Mouse (Mus musculus): ENCODE data around the gene Gas2.

The Gas2 gene

DNA sequence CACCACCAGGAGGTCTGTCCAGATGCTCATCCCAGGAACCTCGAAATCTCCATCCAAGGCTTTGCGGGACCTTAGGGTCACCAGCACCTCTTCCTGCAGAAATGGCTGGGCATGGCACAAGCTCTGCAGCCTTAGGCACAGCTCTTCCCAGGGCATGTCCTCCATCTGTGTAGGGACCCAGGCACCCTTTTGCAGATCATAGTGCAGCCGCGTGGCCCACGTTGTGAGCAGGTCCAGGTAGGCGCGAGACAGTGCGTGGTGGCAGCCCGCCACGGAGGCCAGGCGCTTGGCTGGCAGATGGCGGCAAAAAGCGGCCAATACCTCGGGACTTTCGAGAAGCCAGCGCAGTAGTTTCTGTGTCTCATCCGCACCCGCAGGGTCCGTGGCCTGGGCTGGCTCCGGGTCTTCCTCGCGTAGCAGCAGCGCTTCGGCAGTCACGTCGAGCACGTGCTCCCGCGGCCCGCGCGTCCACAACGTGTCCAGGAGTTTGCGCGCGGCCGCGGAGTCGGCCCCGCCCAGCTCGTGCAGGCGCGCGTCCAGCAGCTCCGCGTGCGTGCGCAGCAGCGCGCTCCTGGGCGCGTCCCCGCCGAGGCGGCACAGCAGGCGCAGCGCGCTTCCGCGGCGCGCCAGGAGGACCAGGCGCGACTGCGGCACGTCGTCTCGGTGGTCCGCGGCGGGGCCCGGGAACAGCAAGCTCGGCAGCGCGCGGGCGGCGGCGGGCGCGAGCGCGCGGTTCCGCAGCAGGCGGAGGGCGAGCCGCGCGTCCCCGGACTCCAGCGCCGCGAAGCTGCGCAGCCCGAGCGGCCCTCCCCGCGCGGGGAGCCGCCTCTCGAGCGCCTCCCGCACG, at the start of gene Gas2:
TSS of gene Gas2 (plus strand) at position 766 of the 847 bp plus-strand sequence.
- DNase-seq (ENCODE audit: low spot score) = peak; percentile 95

DNA sequence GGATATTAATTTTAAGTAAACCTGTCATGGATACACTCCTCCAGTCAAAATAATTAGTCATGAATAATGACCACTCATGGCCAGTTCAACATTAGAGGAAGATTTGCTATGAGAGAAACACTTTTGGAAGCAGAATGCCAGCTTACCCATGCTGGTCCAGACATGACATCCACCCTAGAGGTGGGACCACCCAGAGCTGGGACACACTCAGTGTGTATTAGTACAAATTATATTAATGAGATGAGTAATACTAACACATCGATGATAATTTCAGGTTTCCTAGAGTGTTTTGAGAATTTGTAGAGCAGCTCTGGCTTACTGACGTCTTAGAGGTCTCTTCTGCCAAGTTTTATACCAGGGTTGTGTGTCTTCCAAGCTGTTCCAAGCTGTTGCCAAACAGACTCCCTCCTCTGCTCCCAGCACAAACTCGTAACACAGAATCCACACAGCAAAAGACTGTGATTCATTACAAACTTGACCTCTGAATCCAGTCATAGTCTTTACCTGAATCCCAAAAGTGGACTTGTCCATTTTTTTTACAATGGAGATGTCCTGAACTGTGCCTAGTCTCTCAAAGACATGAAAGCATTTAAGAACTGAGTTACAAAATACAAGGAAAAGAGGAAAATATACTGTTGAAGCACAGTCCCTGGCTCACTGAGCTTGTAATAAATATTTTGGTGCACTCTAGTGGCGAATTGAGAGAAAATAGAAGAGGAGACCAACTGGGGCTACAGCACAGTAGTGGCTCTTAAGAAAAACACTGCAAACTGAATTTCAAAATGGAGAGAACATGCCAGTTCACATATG, 46.1 kb upstream of the Gas2 start:
- no peak for DNase-seq (ENCODE audit: low spot score)

DNA sequence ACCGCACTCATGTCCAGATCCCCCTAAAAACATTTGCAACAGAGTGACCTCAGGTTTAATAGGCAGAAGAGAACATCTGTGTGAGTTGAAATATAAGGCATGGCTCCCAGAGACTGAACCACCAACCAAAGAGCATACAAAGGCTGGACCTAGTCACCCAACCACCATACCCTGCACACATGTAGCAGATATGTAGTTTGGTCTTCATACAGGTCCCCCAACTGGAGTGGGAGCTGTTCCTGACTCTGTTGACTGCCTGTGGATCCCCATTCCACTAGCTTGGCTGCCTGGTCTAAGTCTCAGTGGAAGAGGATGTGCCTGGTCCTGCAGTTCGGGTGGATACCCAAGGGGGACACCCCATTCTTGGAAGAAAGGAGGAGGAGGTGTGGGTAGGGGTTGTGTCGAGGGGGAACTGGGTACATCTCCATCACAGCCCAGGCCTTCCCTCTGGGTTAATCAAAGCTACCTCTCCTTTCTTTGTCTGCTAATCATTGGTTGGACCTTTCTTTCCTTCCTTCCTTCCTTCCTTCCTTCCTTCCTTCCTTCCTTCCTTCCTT, 45.5 kb upstream of the Gas2 start:
- DNase-seq (ENCODE audit: low spot score) = no peak

DNA sequence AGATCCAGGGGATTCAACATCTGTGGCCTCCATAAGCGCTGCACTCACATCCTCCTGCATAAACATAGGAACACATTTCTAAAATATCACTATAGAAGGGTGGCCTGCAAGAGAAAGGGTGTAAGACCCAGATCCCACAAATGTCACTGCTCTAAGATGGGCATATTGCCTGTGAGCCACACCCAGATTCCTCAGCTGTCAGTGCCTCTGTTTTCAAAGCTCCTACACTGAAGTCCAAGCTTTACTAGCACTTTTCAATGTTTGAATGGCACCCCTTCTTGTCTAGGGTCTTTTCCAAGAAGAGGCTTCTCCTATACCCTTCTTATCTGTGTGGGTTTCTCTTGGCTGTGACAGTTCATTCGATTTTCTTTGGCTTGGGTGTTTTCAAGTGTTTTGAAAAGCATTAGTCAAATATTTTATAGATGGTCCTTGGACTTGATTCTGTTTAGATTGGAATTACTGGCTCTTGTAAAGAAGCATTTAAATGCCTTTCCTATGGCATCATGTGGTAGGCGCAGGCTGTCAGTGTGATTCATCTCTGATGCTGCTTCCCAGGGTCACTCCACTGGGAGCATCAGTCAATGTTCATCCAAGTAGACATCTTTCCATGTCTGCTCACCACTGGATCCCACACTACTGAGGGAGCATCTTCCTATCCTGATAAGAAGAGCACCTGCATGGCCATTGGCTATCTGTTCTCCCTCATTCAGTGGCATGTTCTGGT, 43.4 kb upstream of the Gas2 start:
- DNase-seq (ENCODE audit: low spot score) = no peak

DNA sequence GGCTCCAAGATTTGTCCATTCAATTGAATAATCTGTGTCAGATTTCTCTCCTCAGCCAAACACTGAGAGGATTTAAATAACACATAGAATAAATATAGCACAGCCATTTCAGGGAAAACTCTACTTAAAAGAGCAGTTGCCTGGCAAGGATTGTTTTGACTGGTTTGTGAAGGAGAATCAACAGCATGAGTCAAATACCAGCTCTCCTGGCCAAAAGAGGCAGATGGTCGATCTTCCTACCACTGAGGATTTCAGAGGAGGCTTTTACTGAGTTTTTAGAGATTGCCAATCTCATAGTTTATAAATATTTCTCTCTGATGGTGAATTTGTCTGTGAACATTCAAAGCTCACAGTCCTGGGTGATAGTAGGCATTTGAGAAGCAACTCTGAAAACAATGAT, 41.9 kb upstream of the Gas2 start:
- no peak for DNase-seq (ENCODE audit: low spot score)

DNA sequence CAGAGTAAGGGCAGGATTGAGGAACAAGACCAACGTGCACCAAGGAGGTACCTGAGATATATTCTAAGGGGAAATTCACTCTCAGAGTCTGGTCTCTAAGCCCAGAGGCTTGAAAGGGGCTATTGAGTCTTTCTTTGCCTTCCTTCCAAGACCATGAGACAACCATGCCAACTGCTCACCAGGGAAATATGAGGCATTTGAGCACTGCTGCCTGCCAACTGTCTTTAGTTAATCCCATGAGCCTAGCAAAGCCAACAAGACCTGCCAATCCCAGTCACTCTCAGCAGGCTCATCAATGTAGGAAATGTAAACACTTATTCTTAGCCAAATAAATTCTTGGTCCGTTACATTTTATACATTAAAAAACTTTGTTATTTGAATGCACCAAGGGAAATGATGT, 40.3 kb upstream of the Gas2 start:
- DNase-seq (ENCODE audit: low spot score) = no peak

DNA sequence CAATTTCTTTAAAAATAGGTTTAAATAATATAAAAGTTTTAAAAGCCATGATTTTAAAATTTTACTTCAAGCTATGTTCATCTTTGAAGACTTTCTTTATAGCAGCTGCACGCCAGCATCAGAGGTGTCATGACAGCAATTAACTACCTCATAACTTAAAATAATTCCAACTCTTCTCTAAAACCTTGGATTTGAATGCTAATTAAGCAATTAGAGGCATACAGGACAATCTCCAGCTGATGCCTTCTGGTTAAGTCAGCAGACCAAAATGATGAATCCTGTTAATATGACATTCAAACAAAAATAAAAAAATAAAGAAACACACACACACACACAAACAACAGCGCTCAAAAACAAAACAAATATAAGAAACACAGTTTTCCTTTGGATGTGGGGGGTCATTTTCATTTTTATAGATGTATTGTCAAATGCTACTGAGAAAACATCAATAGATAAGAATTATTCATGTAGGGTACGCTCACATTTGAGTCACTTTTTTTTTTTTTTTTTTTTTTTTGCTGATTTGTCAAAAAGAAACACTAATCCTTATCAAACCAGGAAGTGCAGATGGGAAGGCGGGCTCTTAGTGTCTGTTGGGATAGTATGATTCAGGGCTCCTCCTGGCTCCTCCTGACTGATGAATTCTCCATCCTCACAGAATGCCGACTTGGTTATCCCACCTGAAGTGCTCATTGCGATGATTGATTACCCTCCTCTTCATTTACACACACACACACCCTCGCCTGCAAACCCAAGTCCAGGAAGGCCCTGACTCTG, 38.1 kb upstream of the Gas2 start:
- no peak for DNase-seq (ENCODE audit: low spot score)

DNA sequence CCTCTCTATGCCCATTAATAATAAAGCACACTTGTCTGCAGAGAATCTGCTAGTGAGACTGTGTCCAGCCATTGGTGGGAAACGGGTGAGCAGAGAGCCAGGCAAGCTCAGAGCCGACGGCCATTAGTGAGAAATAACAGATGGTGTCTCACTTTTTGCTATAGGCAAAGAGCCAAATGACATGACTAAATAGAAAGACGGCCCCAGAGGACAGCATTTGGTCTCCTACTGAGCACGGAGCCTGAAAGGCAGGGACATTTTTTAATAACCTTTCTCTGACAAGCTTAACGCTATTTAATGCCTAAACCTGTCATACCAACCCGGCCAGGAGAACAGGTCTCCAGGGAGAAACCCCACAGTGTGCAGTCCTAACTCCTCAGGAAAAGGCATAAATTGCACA, 29.9 kb upstream of the Gas2 start:
- DNase-seq (ENCODE audit: low spot score) = no peak

DNA sequence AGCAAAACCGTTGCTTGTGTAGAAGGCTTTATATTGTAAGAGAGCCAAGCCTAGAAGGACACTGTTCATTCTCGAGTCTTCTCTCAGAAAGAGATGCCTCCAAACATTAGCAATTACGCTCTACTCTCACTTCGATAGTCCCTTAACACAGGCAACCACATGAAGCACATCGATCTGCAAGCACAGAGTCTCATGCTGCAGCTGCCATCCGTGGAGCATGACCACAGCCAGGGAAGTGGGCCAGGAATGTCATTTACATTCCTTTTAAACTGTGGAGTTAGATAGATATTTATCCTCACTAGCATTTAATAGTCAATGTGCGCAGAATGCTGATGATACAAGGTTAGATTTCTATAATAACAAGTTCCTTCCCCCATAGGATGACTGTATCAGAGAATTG, 21.3 kb upstream of the Gas2 start:
- DNase-seq (ENCODE audit: low spot score) = no peak

DNA sequence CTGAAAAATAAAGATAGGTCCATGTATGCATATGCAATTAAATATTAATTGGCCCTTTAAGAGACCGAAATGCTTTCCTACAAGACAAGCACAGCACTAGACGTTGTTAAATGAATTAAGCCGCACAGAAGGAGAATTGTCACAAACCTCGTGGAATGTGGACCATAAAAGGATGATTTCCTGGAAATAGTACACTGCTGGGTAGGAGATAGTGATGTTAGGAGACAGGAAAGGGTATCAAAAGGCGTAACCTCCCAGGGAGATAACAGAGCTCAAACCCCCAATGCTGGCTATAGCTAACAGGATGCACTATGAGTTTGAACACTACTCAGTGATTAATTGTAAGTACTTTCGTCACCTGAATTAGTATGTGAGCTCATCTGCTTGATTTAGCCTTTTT, 10.9 kb upstream of the Gas2 start:
- no peak for DNase-seq (ENCODE audit: low spot score)

DNA sequence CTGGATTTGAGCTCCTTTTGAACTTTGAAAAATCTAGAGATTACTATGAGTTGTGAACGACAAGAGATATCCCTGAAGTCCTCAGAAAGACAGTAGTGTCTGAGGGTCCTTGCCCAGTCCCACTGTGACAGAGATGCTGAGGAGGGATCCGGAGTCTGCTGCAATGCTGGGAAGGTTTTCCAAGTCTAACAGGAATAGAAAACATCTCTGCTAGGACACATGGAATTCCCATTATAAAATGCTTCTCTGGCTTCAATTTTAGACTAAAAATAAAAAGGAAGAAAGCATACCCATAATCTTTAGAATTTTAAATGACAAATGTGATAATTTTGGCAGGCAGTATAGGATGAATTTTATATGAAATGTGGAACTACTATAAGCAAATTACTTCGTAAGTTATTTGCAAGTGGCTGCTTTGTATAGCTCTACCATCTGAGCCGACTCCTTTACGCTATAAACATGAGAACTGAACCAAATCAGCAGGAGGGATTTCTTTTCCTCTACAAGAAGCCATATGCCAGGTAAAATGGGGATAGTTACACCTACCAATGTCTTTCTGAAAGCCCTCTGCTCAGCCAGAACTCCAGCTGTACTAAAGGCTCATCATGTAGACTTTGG, 9.8 kb upstream of the Gas2 start:
- DNase-seq (ENCODE audit: low spot score) = no peak

DNA sequence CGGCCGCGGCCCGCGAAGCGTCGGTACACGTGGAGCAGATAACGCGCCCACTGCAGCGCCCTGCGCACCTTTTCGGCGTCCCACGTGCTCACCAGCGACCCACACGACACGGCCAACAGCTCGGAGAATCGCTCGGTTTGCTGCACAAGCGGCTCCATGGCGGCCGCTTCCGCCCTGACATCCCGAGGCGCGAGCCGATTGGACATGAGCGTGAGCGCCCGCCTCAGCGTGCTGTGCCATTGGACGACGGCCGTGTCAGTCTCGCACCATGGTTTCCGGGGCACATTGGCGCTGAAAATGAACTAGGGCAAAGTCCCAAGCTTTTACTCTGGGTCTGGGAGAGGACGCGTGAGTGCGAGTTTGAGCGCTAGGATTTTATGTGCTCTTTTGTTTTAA, 280 bp downstream of the Gas2 start, which contains the start of gene Fancf:
TSS of gene Fancf (minus strand) at position 171 of the 396 bp plus-strand sequence.
- peak; percentile 98 for DNase-seq (ENCODE audit: low spot score)

DNA sequence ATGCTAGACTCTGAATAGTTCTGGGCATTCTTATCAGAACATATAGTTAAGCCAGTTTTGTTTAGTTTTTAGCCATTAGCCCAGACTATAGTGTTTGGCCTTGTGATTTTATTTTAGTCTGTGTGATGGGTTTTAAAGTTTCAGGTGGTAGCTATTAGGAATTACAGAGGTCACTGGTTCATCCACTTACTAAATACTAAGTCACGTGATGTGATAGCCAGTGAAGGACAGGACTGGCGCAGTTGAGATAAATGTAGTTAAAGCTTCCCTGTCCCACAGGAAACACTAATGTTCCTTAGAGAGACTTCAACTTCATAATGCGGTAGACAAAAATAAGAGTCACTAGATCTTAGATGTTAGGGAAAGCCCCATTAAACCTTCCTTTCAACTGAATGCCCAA, 1.0 kb downstream of the Gas2 start:
- DNase-seq (ENCODE audit: low spot score) = no peak

DNA sequence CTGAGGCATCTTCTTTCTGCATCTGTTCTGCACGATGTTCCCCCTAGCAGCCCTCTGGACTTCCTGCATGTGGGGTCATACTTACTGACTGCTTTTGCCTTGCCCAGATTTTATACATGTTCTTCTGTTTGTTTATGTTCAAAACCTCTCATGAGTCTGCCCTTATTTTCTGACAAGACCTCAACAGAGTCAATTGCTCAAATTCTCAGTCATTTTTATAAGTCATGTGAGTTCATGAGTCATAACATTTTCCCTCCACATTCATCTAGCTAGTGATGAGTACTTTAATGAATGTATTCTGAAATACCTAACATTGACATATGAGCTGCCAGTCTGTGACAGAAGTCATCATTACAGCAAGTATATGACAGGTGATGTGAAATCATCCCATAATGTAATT, 3.5 kb downstream of the Gas2 start:
- no peak for DNase-seq (ENCODE audit: low spot score)

DNA sequence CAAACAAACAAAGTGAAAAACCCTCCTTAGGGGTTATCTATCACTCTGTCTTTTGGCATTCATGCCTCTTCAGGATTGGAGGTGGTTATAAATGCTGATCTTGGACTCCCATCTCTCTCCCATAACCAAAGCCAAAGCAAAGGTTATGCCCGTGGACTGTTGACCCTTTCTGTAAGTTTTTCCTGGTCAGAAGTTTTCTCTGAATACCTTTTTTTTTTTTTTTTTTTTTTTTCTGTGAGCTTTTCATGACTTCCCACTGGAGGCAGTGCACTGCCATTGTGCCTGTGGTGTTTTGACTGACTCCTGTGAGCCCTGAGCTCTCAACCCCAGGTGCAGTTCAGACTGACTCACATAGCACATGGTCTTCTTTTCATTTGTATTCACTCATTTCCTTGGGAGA, 6.2 kb downstream of the Gas2 start:
- DNase-seq (ENCODE audit: low spot score) = no peak

DNA sequence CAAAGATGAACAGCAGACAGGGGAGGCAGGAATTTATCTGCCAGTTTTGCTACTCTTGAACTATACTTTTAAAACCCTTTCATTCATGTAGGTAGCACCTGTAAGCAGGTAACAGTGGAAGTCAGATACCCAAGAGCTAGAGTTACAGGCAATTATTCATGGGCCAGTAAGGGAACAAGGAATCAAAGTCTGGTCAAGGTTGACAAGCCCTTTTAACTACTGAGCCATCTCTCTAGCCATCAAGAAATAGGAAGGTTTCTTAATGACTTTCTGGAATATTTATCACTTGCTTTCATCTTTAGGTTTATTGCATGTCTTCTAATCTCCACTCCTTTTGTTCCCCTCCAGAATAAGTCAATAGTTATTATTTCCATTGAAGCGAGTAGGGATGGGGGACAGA, 10.2 kb downstream of the Gas2 start:
- DNase-seq (ENCODE audit: low spot score) = no peak

DNA sequence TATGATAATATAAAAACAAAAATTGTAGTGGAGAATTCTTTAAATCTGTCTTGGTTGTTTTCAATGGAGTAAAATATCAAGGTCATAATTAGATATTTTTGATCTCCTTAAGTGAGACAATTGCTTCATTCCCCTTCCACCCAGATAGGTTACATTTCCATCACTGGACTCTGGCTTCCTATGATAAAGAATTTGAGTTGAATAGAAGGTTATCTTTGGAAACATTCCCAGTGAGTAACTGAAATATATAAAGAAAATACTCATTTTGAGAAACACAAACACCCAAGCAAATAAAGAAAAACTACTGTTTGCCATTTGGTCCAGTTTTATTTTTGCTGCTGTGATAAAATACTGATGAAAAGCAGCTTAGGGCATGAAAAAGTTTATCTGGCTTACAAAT, 10.8 kb downstream of the Gas2 start:
- no peak for DNase-seq (ENCODE audit: low spot score)

DNA sequence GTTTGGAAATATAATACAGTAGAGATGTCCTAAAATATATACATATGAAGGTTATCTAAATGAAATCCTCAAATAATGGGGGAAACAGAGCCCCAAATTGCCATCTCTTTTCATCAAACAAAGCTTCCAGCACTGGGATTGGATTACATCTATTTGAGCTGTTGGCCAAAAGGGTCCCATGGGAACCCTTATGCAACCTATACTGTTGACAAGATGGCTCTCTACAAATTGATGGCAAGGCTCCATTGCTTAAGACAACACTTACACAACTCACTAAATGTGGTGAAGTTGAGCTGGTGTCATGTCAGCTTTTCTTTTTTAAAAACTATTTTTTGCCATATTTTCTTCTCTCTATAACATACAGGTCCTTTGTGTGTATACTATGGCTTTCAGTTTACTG, 14.5 kb downstream of the Gas2 start:
- DNase-seq (ENCODE audit: low spot score) = no peak

DNA sequence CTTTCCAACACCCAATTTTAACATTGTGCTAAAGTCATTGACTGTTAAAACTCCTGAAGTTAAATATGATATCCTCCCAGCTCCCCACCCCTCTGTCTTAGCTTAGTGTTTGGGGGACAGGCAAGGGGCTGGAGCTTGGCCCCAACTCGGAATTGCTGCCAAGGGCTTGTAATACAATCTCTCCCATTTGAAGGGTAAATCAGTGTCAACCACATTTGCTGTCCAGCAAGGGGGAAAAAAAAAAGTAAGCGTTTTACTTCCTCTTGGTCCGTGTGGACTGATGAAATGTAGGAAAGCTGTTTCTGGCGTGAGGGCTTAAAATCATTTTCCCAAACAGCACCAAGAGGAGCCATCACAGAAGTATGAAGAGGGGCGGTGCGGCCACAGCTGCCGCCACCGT, 16.9 kb downstream of the Gas2 start:
- DNase-seq (ENCODE audit: low spot score) = no peak

DNA sequence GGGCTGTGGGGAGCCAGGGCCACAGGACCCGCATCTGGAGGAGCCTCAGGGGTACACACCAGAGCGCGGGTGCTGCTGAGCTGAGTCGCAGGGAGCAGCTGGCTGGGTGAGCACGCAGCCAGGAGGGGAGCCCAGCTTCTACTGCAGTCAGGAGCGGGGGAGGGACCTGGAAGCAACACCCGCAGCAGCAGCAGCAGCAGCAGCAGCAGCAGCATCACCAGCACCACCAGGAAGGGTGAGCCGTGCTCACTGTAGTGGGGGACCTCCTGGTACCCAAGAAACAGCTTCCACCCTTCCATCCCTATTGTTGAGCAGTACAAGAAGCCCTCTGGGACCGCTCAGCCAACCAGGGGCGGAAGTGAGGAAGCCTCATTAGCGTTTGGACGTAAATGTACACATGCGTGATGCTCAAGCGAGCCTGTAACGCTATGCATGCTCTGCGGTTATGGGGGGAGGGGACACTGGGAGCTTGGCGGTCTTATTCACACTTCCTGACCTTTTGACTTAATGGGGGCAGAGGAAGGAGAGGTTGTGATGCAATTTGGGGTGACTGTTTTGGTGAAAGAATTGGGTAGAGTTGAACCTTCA, 17.4 kb downstream of the Gas2 start:
- peak; percentile 53 for DNase-seq (ENCODE audit: low spot score)

DNA sequence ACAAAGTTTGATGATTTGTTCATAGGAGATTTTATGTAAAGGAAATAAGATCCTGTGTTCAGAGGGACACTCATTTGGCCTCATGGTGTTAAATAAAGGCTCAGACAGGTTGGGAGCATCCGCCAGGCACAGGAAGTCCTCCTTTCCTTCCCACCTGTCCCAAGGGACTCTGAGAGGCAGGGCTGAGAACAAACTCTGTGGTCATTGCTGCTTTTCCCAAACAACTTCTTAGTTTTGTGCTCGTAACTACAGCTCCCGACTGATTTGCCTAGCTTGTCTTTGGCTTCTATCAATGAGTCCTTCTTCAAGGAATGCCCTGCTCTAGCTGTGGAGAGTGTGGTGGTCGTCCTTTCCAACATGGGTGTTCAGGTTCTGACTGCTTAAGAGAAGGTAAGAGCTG, 18.3 kb downstream of the Gas2 start:
- DNase-seq (ENCODE audit: low spot score) = no peak
